Mouse (Mus musculus) cerebellum, postnatal 25 days (tissue): Measurements from ENCODE around the gene 4930415O20Rik.

Experiments used
- DNase-seq, 2 experiments: peaks; one replicate each; pipeline ENCODE4 v3.0.0; 2021; ENCODE audit warnings: mixed read lengths in 2 of 2

4930415O20Rik gene

DNA sequence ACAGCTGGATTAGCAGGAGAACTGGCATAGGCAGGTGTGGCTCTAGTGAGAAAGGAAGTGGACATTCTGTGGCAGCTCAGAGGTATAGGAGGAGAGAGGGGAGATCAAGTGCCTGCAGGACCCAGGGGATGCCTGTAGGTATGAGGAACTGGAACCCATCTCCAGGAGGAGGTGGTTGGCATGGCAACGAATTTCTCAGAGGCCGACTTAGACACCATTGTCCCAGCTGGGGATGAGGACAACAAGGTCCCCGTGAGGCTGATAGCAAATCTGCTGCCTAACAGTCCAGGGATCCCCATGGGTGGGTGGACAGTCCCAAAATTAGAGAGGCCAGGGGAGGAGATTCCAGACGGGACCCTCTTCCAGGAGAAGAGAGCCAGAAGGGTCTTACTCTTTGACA, 62.1 kb downstream of the 4930415O20Rik start:
- DNase-seq, result no peak

DNA sequence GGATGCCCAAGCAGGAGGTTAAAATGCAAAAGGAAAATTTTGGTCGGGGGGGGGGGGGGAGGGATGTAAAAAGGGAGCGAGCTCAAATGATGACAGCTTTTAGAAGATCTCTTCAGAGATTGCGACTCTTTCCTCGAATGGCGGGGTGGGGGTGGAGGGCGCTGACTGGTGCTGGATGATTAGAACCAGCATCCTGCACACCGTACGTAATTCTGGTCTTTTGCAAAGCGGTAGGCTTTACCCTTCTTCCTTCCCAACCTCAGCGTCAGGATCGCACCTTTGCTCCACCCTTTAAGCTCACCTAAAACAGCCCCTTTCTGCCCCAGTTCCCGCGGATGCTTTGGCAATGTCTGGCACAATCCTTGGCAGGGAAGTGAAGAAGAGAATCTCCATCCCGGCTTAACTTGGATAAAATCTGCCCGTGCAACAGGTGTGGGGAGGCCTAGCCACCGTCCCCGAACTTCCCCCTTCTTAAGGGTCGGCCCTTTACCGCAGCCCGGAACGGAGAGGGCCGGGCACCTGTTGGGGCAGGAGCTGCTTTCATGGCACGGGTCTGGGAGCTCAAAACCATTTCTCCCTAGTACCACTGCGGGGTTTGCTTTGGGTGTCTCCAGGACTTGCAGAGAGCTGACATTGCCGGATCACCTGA, 63.1 kb downstream of the 4930415O20Rik start:
- DNase-seq, result peak in 1 of 2 experiments; percentile 51

DNA sequence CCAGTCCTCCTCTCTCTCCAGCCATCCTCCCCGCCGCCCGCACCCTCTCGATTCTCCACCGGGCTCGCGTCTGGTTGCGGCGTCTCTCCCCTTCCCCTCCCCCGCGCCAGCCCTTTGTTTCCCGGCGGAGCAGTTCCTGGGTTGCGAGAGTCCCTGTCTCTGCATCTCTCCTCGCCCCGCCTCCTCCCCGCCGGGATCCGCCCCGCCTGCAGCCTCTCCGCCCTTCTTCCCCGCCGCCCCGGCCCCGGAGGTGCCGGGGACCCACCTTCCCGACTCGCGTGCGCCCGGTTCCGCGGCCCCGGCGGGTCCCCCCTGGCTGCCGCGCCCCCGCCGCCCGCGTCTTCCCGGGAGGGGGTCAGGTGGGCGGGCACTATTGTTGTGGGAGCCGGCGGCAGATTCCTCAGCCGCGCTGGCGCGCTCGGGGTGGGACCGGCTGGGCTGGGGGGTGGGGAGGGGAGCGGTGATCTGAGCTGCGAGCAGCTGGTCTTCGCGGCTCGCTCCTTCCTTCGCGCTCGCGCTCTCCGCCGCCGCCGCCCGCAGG, 63.8 kb downstream of the 4930415O20Rik start:
- DNase-seq, result peak; percentile 88 to 90

DNA sequence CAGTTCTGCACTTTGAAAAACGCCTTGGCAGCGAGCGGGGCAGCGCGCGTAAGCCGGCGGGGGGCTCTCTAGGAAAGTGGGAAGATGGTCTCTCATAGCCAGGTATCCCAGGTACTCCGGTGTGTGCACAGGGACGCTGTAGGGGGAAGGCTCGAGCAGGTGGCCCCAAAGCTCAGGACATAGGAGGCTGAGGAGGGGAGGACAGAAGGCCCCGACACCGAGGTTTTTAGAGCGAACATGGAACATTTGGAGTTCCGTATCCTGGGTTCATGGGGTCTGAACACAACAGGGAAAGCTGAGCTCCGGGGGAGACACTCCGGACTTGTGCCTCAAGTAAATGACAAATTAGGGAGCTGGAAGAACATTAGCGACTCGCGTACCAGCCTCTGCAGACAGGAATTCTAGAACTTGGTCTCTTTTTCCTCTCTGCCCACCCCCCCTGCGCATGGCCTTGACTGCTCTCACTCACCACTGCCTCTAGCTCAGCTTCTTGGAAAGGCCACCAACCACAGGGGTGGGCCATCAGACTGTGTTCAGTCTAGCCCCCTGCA, 64.6 kb downstream of the 4930415O20Rik start:
- peak; percentile 53 for DNase-seq

DNA sequence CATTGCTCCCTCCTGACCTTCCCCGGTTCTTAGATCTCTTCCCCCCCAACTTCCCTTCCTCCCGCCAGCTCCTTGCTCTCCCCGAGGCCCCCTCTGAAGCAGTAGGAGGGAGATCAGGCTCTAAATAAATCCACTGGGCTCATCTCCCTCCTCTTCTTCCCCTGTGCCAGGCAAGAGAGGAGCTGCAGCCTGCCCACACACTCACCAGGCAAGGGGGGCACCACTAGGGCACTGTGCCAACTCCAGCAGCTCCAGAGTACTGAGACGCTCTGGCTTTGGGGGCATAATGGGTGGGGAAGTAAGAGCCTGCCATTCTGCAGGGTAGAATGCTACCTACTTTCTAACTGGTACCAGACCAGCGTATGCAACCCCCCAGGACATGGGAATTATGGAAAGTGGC, 65.7 kb downstream of the 4930415O20Rik start:
- peak in 1 of 2 experiments; percentile 50 for DNase-seq

GRCm38 (mm10) chr15:98637155-98637554, 66.4 kb downstream of the 4930415O20Rik start:
- DNase-seq, result peak; percentile 41 to 58
